Mouse (Mus musculus) erythroid progenitor cell, adult 5-6 weeks (primary cell): ENCODE measurements around the gene Tmem25. TPM values are rescaled to one million over a fixed set of nuclear protein-coding genes. Genes with fewer than 3 reads are reported as not detected.

Source experiments
- ATAC-seq: replicated peaks from 2 replicates; pipeline ENCODE4 v1.8.0; 2016; ENCODE audit warnings: moderate number of reproducible peaks, mild to moderate bottlenecking, moderate TSS enrichment, inconsistent platforms; ENCODE audit not compliant: poor library complexity, low FRiP score, severe bottlenecking
- total RNA-seq, 2 experiments: library from RNA; stranded (forward) in 1 of 2; stranded (reverse) in 1 of 2; fragments of 150-400 nt in 1 of 2; fragments of 186-747, 209-891 nt in 1 of 2; gene quantifications; 2 replicates each; pipeline versions ENCODE4 v1.2.3 to v1.2.4; 2015 to 2017; ENCODE audit warnings: low replicate concordance in 2 of 2

Tmem25 gene
- total RNA-seq (2015; ENCODE audit: low replicate concordance) (not detected in 2 replicates), total RNA-seq (2017; ENCODE audit: low replicate concordance) (not detected in 2 replicates)

GRCm38 (mm10) chr9:44799102-44799957, at the start of gene Tmem25:
Gene Tmem25, minus strand, starts transcription at chr9:44799307.
- peak; percentile 92 for ATAC-seq

- no peak for ATAC-seq
Observed at GRCm38 (mm10) chr9:44847446-44847845, 48.3 kb upstream of the Tmem25 start.

GRCm38 (mm10) chr9:44841241-44841640, 42.1 kb upstream of the Tmem25 start:
- ATAC-seq = peak; percentile 64; the same call in 1 of the 2 replicates

- ATAC-seq = 0 out of 2 replicates have a peak, but pooled peaks have one; percentile 36
Observed at GRCm38 (mm10) chr9:44836439-44836838, 37.3 kb upstream of the Tmem25 start.

GRCm38 (mm10) chr9:44832356-44832755, 33.2 kb upstream of the Tmem25 start:
- no peak for ATAC-seq

- no peak for ATAC-seq
Observed at GRCm38 (mm10) chr9:44830506-44830905, 31.4 kb upstream of the Tmem25 start.

GRCm38 (mm10) chr9:44828944-44829343, 29.8 kb upstream of the Tmem25 start:
- ATAC-seq = no peak

- no peak for ATAC-seq
Observed at GRCm38 (mm10) chr9:44826660-44827059, 27.6 kb upstream of the Tmem25 start.

- no peak for ATAC-seq
Observed at GRCm38 (mm10) chr9:44819920-44820827, 21.1 kb upstream of the Tmem25 start.

- ATAC-seq = no peak
Observed at GRCm38 (mm10) chr9:44817522-44817921, 18.4 kb upstream of the Tmem25 start.

- no peak for ATAC-seq
Observed at GRCm38 (mm10) chr9:44814179-44814578, 15.1 kb upstream of the Tmem25 start.

- no peak for ATAC-seq
Observed at GRCm38 (mm10) chr9:44810316-44810715, 11.2 kb upstream of the Tmem25 start.

GRCm38 (mm10) chr9:44807778-44808177, 8.7 kb upstream of the Tmem25 start:
- no peak for ATAC-seq

GRCm38 (mm10) chr9:44807141-44807540, 8.0 kb upstream of the Tmem25 start:
- ATAC-seq = no peak

- no peak for ATAC-seq
Observed at GRCm38 (mm10) chr9:44805536-44805935, 6.4 kb upstream of the Tmem25 start.

GRCm38 (mm10) chr9:44804678-44805077, 5.6 kb upstream of the Tmem25 start:
- no peak for ATAC-seq

- no peak for ATAC-seq
Observed at GRCm38 (mm10) chr9:44802808-44803450, 3.8 kb upstream of the Tmem25 start, which contains the start of gene Ttc36. Gene Ttc36, minus strand, starts transcription at chr9:44803072.

- ATAC-seq = no peak
Observed at GRCm38 (mm10) chr9:44801669-44802068, 2.6 kb upstream of the Tmem25 start.

- no peak for ATAC-seq
Observed at GRCm38 (mm10) chr9:44799958-44800324, 834 bp upstream of the Tmem25 start.

GRCm38 (mm10) chr9:44798298-44798697, 809 bp downstream of the Tmem25 start:
- no peak for ATAC-seq
